Mouse (Mus musculus): ENCODE measurements at regions not wholly inside any gene's neighbourhood (a gene's known extent, or its start where the extent isn't known, plus 50 kb on each side); places are given as distances from the start of the nearest gene placed in this dataset.

DNA sequence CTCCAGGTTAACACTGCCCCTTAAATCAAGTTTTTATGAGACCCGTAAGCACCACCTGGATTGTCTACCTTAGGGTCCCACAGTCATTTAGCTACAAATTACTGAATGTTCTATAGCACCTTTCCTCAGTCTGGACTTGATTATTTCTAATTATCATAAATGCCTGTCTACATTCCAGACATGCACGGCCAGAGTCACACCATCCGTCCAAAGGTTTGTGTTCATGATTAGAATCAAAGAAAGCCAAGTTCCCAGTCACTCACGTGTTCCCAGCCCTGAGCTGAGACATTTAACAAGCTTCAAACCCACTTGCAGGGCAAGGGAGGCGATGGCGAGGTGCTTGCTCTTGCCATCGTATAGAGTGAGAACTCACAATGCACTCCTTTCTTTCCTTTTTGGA lies 398.1 kb downstream of the Irx1 start:
- in situ Hi-C loops (cut with MboI; ENCODE audit: low pct_ligation_motif_present, low pct_unique_long_range_greater_than_20kb, low sequenced_read_pairs), result no loop called here
- DNase-seq (ENCODE audit: extremely low read depth), result no peak

GRCm38 (mm10) chr13:71558477-71559215 lies 404.9 kb downstream of the Irx1 start:
- Histone ChIP-seq H3K4me1 (ENCODE audit: control insufficient read depth in 1 of 2, insufficient read depth in 2 of 2) (no peaks in the 10 kb centered on the region), H3K4me2 (ENCODE audit: insufficient read depth, low read depth, poor library complexity, severe bottlenecking) (no peak overlapping the region), H3K9me3 (replicated peaks; ENCODE audit: low read length) (no peaks in the 10 kb centered on the region), H3K36me3 (replicated peaks in 1 of 2; ENCODE audit: control insufficient read depth in 1 of 2, insufficient read depth in 1 of 2, low read length in 1 of 2) (no peaks in the 10 kb centered on the region), H3K4me3 (replicated peaks in 1 of 3; ENCODE audit: low read depth in 2 of 3, low read length in 2 of 3, poor library complexity in 1 of 3) (no peak overlapping the region), H3K27ac (ENCODE audit: insufficient read depth, low read depth) (no peak overlapping the region), H3K79me2 (replicated peaks; ENCODE audit: control insufficient read depth, extremely low read depth, insufficient read depth, poor library complexity, severe bottlenecking) (no peaks in the 10 kb centered on the region), H3K27me3 (replicated peaks) (no peaks in the 10 kb centered on the region), H3K9ac (ENCODE audit: insufficient read depth, low read depth) (no peak overlapping the region)
- dilution Hi-C loops (cut with MboI; ENCODE audit: extremely low pct_ligation_motif_present, extremely low pct_unique_long_range_greater_than_20kb, low sequenced_read_pairs), result no loop called here
- TF ChIP-seq SMC3 (IDR thresholded peaks at IDR 0.05; ENCODE audit: low read depth, low read length) (no peak), RCOR1 (conservative IDR thresholded peaks at IDR 0.05; ENCODE audit: low read depth, low read length) (no peak), POLR2AphosphoS2 (IDR thresholded peaks at IDR 0.05; ENCODE audit: low read depth, low read length) (no peak), E2F4 (IDR thresholded peaks at IDR 0.05; ENCODE audit: insufficient replicate concordance, low read depth, low read length) (no peak), JUN (IDR thresholded peaks at IDR 0.05; ENCODE audit: insufficient read depth, low read depth, low read length) (no peak)
- no peak for DNase-seq (ENCODE audit: extremely low read depth)
- in situ Hi-C loops (cut with MboI; ENCODE audit: low pct_ligation_motif_present, low pct_unique_long_range_greater_than_20kb, low sequenced_read_pairs), result no loop called here

More for the DNA sequence above, 398.1 kb downstream of the Irx1 start:
- Histone ChIP-seq H3K36me3 (replicated peaks in 1 of 2; ENCODE audit: control insufficient read depth in 1 of 2, insufficient read depth in 1 of 2, low read length in 1 of 2) (no peaks in the 10 kb centered on the region), H3K4me2 (ENCODE audit: insufficient read depth, low read depth, poor library complexity, severe bottlenecking) (no peak overlapping the region), H3K79me2 (replicated peaks; ENCODE audit: control insufficient read depth, extremely low read depth, insufficient read depth, poor library complexity, severe bottlenecking) (no peaks in the 10 kb centered on the region), H3K27me3 (replicated peaks) (no peaks in the 10 kb centered on the region), H3K9me3 (replicated peaks; ENCODE audit: low read length) (no peaks in the 10 kb centered on the region), H3K4me1 (ENCODE audit: control insufficient read depth in 1 of 2, insufficient read depth in 2 of 2) (no peaks in the 10 kb centered on the region), H3K9ac (ENCODE audit: insufficient read depth, low read depth) (no peak overlapping the region), H3K27ac (ENCODE audit: insufficient read depth, low read depth) (no peak overlapping the region), H3K4me3 (replicated peaks in 1 of 3; ENCODE audit: low read depth in 2 of 3, low read length in 2 of 3, poor library complexity in 1 of 3) (no peak overlapping the region)
- no peak for TF ChIP-seq ZMIZ1 (IDR thresholded peaks at IDR 0.05; ENCODE audit: low read depth, low read length)
- TF ChIP-seq MXI1 (IDR thresholded peaks at IDR 0.05; ENCODE audit: low read depth, low read length), result no peak
- TF ChIP-seq MEF2A (IDR thresholded peaks at IDR 0.05; ENCODE audit: borderline replicate concordance, low read depth, low read length), result no peak
- no peak for TF ChIP-seq JUN (IDR thresholded peaks at IDR 0.05; ENCODE audit: insufficient read depth, low read depth, low read length)
- TF ChIP-seq BHLHE40 (IDR thresholded peaks at IDR 0.05; ENCODE audit: low read depth, low read length), result no peak
- no peak for TF ChIP-seq PAX5 (IDR thresholded peaks at IDR 0.05; ENCODE audit: low read length)
- no peak for TF ChIP-seq RAD21 (IDR thresholded peaks at IDR 0.05; ENCODE audit: low read depth, low read length)
- TF ChIP-seq CTCF (conservative IDR thresholded peaks at IDR 0.05 in 1 of 2, IDR thresholded peaks at IDR 0.05 in 1 of 2; ENCODE audit: low read depth in 2 of 2, low read length in 2 of 2), result no peak
- no peak for TF ChIP-seq MYC (IDR thresholded peaks at IDR 0.05; ENCODE audit: low read depth, low read length)
- dilution Hi-C loops (cut with MboI; ENCODE audit: extremely low pct_ligation_motif_present, extremely low pct_unique_long_range_greater_than_20kb, low sequenced_read_pairs), result no loop called here

- no peak overlapping the region for H3K9ac ChIP-seq (ENCODE audit: insufficient read depth, low read depth)
- H3K9me3 ChIP-seq (replicated peaks; ENCODE audit: low read length), result no peaks in the 10 kb centered on the region
- H3K4me3 ChIP-seq (replicated peaks in 1 of 3; ENCODE audit: low read depth in 2 of 3, low read length in 2 of 3, poor library complexity in 1 of 3), result no peak overlapping the region
- no peaks in the 10 kb centered on the region for H3K4me1 ChIP-seq (ENCODE audit: control insufficient read depth in 1 of 2, insufficient read depth in 2 of 2)
- dilution Hi-C loops (cut with MboI; ENCODE audit: extremely low pct_ligation_motif_present, extremely low pct_unique_long_range_greater_than_20kb, low sequenced_read_pairs) (no loop called here), in situ Hi-C loops (cut with MboI; ENCODE audit: low pct_ligation_motif_present, low pct_unique_long_range_greater_than_20kb, low sequenced_read_pairs) (no loop called here)
- H3K36me3 ChIP-seq (replicated peaks in 1 of 2; ENCODE audit: control insufficient read depth in 1 of 2, insufficient read depth in 1 of 2, low read length in 1 of 2), result no peaks in the 10 kb centered on the region
- no peak overlapping the region for H3K4me2 ChIP-seq (ENCODE audit: insufficient read depth, low read depth, poor library complexity, severe bottlenecking)
- TF ChIP-seq POLR2AphosphoS2 (IDR thresholded peaks at IDR 0.05; ENCODE audit: low read depth, low read length), result no peak
- TF ChIP-seq MYC (IDR thresholded peaks at IDR 0.05; ENCODE audit: low read depth, low read length), result no peak
- TF ChIP-seq CHD2 (IDR thresholded peaks at IDR 0.05; ENCODE audit: low read length), result no peak
- no peak for TF ChIP-seq TCF12 (IDR thresholded peaks at IDR 0.05; ENCODE audit: low read depth, low read length)
- no peak for TF ChIP-seq GABPA (IDR thresholded peaks at IDR 0.05; ENCODE audit: insufficient replicate concordance, low read depth, low read length)
- no peak for TF ChIP-seq ZKSCAN1 (IDR thresholded peaks at IDR 0.05; ENCODE audit: borderline replicate concordance, low read depth, low read length)
- no peak for TF ChIP-seq BHLHE40 (IDR thresholded peaks at IDR 0.05; ENCODE audit: low read depth, low read length)
- TF ChIP-seq ZMIZ1 (IDR thresholded peaks at IDR 0.05; ENCODE audit: low read depth, low read length), result no peak
- no peak for TF ChIP-seq USF1 (IDR thresholded peaks at IDR 0.05; ENCODE audit: low read depth, low read length)
- TF ChIP-seq MXI1 (IDR thresholded peaks at IDR 0.05; ENCODE audit: low read depth, low read length), result no peak
- TF ChIP-seq MEF2A (IDR thresholded peaks at IDR 0.05; ENCODE audit: borderline replicate concordance, low read depth, low read length), result no peak
- no peak for TF ChIP-seq HCFC1 (IDR thresholded peaks at IDR 0.05; ENCODE audit: low read depth, low read length)
- TF ChIP-seq CTCF (conservative IDR thresholded peaks at IDR 0.05 in 1 of 2, IDR thresholded peaks at IDR 0.05 in 1 of 2; ENCODE audit: low read depth in 2 of 2, low read length in 2 of 2), result no peak
- no peak for TF ChIP-seq NRF1 (IDR thresholded peaks at IDR 0.05; ENCODE audit: low read depth, low read length)
- no peak overlapping the region for H3K27ac ChIP-seq (ENCODE audit: insufficient read depth, low read depth)
- DNase-seq (ENCODE audit: extremely low read depth), result no peak
- H3K79me2 ChIP-seq (replicated peaks; ENCODE audit: control insufficient read depth, extremely low read depth, insufficient read depth, poor library complexity, severe bottlenecking), result no peaks in the 10 kb centered on the region
- no peaks in the 10 kb centered on the region for H3K27me3 ChIP-seq (replicated peaks)
Measured at GRCm38 (mm10) chr13:71555471-71555870, 408.1 kb downstream of the Irx1 start.

All from CH12.LX (cell line).